Mouse (Mus musculus) forebrain, postnatal 0 days (tissue): ENCODE results near the gene Ccdc33. TPM values are rescaled to one million over a fixed set of nuclear protein-coding genes. Genes with fewer than 3 reads are reported as not detected.

Experiments
- ATAC-seq: fragments of 200-750 bp; cut with Nextera tagmentation; 2 replicates; pipeline ENCODE4 v1.8.0; 2017; ENCODE audit warnings: mild to moderate bottlenecking, moderate library complexity
- DNase-seq: peaks from one replicate; pipeline ENCODE4 v3.0.0-alpha.2; 2015
- H3K27ac ChIP-seq: fragments of 300-500 bp; sonication (generic); 2 replicates; pipeline ENCODE4 v1.5.1; 2014; ENCODE audit warnings: low read depth, mild to moderate bottlenecking, antibody characterized with exemption, low read length, moderate library complexity, mixed read lengths
- H3K27me3 ChIP-seq: fragments of 300-500 bp; sonication (generic); 2 replicates; pipeline ENCODE4 v1.6.1; 2014; ENCODE audit warnings: mild to moderate bottlenecking, low read length, mixed read lengths; ENCODE audit not compliant: insufficient read depth
- H3K36me3 ChIP-seq: fragments of 300-500 bp; sonication (generic); 2 replicates; pipeline ENCODE4 v1.6.1; 2014; ENCODE audit warnings: mild to moderate bottlenecking, moderate library complexity; ENCODE audit not compliant: insufficient read depth
- H3K4me1 ChIP-seq: fragments of 300-500 bp; sonication (generic); 2 replicates; pipeline ENCODE4 v1.6.1; 2014; ENCODE audit warnings: antibody characterized with exemption; ENCODE audit not compliant: insufficient read depth
- H3K4me2 ChIP-seq: fragments of 300-500 bp; sonication (generic); 2 replicates; pipeline ENCODE4 v1.6.1; 2014; ENCODE audit warnings: low read depth, mild to moderate bottlenecking, moderate library complexity
- H3K4me3 ChIP-seq: fragments of 300-500 bp; sonication (generic); 2 replicates; pipeline ENCODE4 v1.5.1; 2014; ENCODE audit warnings: low read depth, low read length, mixed read lengths
- H3K9ac ChIP-seq: fragments of 300-500 bp; sonication (generic); 2 replicates; pipeline ENCODE4 v1.6.1; 2014; ENCODE audit warnings: mild to moderate bottlenecking
- H3K9me3 ChIP-seq: fragments of 300-500 bp; sonication (generic); 2 replicates; pipeline ENCODE4 v1.6.1; 2016; ENCODE audit warnings: low read length
- CTCF ChIP-seq: sonication (generic); IDR thresholded peaks from 2 replicates; pipeline ENCODE4 v1.5.1; 2016; ENCODE audit warnings: antibody characterized with exemption, control low read depth, low read depth
- WGBS: fragments of 180-500 bp; shearing (Covaris S2); extraction: QIAGEN DNeasy Blood & Tissue Kit; methylation state at CpG from one replicate; pipeline ENCODE4 v1.1.7; 2014; 5-methylcytosine and 5-hydroxymethylcytosine counted together
- polyA plus RNA-seq: library from polyadenylated mRNA; unstranded; fragments of >200 nt; fragmentation: Nextera tagmentation; extraction: Ambion mirVana; gene quantifications from 2 replicates; pipeline ENCODE4 v1.2.1, GENCODE M21; 2015
- total RNA-seq: library from RNA; depleted of rRNA; stranded (reverse); fragments of >200 nt; gene quantifications from 2 replicates; pipeline ENCODE4 v1.2.3, GENCODE M21; 2014

Gene Ccdc33
- total and polyA plus RNA-seq, 2 experiments from 2014 or later = 1.1 to 3.0 TPM

DNA sequence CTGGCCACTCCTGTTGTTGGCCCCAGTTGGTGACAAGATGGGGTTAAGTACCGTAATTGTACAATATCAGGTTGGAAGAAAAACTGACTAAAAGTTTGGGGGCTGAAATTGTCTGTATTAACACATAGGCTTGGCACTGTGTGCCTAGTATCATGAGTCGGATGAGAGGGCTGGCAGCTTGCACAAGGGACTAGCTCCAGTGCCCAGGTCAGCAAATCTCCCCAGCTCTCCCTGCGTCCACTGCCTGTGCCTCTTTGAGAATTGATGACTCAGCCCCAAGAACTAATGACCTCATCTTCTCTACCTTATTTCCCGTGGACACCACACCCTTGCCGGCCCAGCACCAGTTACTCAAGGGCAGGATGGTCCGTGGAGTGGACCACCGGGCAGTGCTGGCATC lies 68.8 kb downstream of the Ccdc33 start:
- TF ChIP-seq CTCF = no peak
- Histone ChIP-seq H3K27me3 (no peaks in the 10 kb centered on the region), H3K4me2 (no peak overlapping the region), H3K4me1 (peaks cover 29% of the 10 kb centered on the region), H3K36me3 (no peaks in the 10 kb centered on the region), H3K4me3 (no peak overlapping the region), H3K27ac (peak overlapping the region; percentile 74; the same call in 1 of the 2 replicates), H3K9me3 (no peaks in the 10 kb centered on the region), H3K9ac (no peak overlapping the region)
- 60% methylated on average over 7 of the region's 7 CpGs for WGBS
- no peak for ATAC-seq
- no peak for DNase-seq

DNA sequence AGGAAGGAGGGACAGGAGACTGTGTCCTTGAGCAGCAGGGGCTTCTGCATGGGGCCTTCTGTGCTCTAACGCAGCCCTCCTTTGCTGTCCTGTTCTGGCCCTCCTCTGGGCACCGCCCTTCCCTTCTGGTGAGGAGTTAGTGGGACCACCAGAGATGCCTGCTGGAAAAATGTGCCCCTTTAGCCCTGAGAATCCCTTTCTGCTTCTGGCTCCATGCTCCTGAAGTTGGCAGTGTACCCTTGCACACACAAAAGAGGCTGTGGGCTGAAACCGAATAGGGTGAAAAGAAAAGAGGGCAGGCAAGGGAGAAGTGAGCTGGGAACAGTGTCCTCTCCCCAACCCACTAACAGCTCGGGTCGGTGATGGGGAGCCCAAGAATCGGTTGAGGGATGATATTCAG lies 69.4 kb downstream of the Ccdc33 start:
- Histone ChIP-seq H3K9ac (no peak overlapping the region; the same call in 1 of the 2 replicates), H3K36me3 (no peaks in the 10 kb centered on the region), H3K4me1 (peaks cover 31% of the 10 kb centered on the region), H3K27ac (peak overlapping the region; percentile 74), H3K4me3 (no peak overlapping the region), H3K4me2 (no peak overlapping the region), H3K27me3 (no peaks in the 10 kb centered on the region), H3K9me3 (no peaks in the 10 kb centered on the region)
- peak; percentile 4; the same call in 1 of the 2 replicates for ATAC-seq
- no peak for TF ChIP-seq CTCF
- DNase-seq = peak; percentile 51
- 5% methylated on average over 6 of the region's 6 CpGs for WGBS

DNA sequence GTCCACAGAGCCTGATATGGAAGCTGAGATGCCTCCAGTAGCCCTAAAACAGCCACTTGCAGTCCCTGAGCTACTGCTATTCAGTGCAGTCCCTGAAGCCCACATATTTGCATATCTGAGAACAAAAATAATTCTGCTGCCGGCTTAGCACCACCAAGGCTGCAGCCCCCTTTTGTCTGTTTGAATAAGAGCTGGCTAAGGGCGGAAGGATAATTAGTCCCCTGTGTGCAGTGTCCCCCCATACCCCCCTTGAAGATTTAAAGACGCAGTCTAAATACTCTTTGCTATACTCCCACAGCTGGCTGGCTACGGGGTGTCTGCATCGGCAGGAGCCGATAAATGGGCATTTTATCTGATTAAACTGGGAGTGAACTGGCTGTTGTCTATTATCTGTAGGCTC lies 70.0 kb downstream of the Ccdc33 start:
- H3K4me1 ChIP-seq = peaks cover 28% of the 10 kb centered on the region
- 4% methylated on average over 6 of the region's 6 CpGs for WGBS
- H3K4me3 ChIP-seq = no peak overlapping the region
- no peak for TF ChIP-seq CTCF
- ATAC-seq (peak; percentile 73), DNase-seq (peak; percentile 71)
- no peak overlapping the region for H3K4me2 ChIP-seq
- no peaks in the 10 kb centered on the region for H3K36me3 ChIP-seq
- peak overlapping the region; percentile 11; the same call in 1 of the 2 replicates for H3K9ac ChIP-seq
- H3K27me3 ChIP-seq = no peaks in the 10 kb centered on the region
- no peaks in the 10 kb centered on the region for H3K9me3 ChIP-seq
- H3K27ac ChIP-seq = peak overlapping the region; percentile 74

DNA sequence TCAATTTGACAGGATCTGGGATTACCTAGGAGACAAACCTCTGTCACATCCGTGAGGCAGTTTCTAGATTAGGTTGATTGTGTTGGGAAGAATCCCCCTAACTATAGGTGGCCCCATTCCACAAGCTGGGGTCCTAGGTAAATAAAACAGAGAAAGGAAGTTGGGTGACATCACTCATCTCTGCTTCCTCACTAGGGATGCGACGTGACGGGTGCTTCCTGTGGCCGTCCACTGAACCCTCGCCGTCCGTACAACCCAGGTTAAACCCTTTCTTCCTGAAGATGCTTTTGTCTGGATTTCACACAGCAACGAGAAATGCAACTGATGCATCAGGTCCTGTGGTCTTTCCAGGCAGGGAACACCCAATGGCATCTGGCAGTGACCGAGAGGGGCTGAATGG lies 71.6 kb downstream of the Ccdc33 start:
- no peak overlapping the region for H3K4me2 ChIP-seq
- H3K27ac ChIP-seq = no peak overlapping the region
- ATAC-seq = no peak
- H3K36me3 ChIP-seq = no peaks in the 10 kb centered on the region
- no peak overlapping the region for H3K9ac ChIP-seq
- peaks cover 24% of the 10 kb centered on the region for H3K4me1 ChIP-seq
- H3K9me3 ChIP-seq = no peaks in the 10 kb centered on the region
- WGBS = 78% methylated on average over 10 of the region's 10 CpGs
- H3K4me3 ChIP-seq = no peak overlapping the region
- no peak for TF ChIP-seq CTCF
- no peaks in the 10 kb centered on the region for H3K27me3 ChIP-seq
- no peak for DNase-seq

DNA sequence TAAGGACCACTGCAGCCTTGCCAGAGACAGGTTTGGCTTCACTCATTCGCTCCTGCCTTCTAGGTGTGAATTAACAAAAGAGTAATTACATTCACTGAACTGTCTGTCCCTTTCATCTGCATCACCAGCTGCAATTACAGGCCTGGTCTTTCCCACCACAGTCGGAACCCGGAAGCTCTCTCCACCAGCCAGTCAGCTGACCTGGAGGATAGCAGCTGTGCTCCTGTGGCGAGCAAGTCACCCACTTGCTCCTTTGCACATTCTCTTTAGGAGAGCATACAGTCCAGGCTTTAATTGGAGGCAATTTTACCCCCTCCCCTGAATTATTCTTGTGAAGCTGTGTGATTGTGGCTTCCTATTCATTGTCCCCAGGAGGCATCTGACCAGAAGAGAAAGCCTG lies 73.0 kb downstream of the Ccdc33 start:
- H3K9me3 ChIP-seq = no peaks in the 10 kb centered on the region
- ATAC-seq (no peak), DNase-seq (no peak)
- H3K4me3 ChIP-seq = no peak overlapping the region
- no peak overlapping the region for H3K4me2 ChIP-seq
- no peak overlapping the region for H3K9ac ChIP-seq
- H3K36me3 ChIP-seq = no peaks in the 10 kb centered on the region
- H3K27me3 ChIP-seq = no peaks in the 10 kb centered on the region
- 0 out of 2 replicates have a peak overlapping the region, but pooled peaks have one; percentile 21 for H3K27ac ChIP-seq
- H3K4me1 ChIP-seq = peaks cover 35% of the 10 kb centered on the region
- no peak for TF ChIP-seq CTCF
- WGBS = 13% methylated on average over 4 of the region's 4 CpGs

DNA sequence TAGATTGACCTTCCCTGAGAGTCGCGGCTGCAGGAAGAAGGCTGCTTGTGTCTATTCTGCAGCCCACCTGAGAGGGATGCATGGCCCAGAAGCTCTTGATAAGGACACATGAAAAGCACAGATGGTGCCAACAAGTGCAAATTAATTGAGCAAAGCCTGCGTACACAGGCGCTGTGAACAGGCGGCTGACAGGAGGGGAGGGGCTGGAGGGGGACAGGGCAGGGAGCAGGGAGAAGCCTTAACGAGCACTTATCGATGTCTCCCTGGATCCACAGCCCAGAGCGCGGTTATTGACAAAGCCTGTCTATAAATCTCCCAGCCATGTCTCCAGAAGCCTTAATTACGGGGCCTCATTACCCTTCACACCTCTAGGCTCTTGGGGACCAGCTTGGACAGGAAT lies 73.8 kb downstream of the Ccdc33 start:
- Histone ChIP-seq H3K9ac (0 out of 2 replicates have a peak overlapping the region, but pooled peaks have one; percentile 3), H3K9me3 (no peaks in the 10 kb centered on the region), H3K27ac (peak overlapping the region; percentile 21; the same call in 1 of the 2 replicates), H3K27me3 (no peaks in the 10 kb centered on the region), H3K36me3 (no peaks in the 10 kb centered on the region), H3K4me1 (peaks cover 35% of the 10 kb centered on the region), H3K4me3 (no peak overlapping the region), H3K4me2 (no peak overlapping the region)
- 18% methylated on average over 10 of the region's 10 CpGs for WGBS
- ATAC-seq (peak; percentile 21; the same call in 1 of the 2 replicates), DNase-seq (peak; percentile 63)
- TF ChIP-seq CTCF = no peak

DNA sequence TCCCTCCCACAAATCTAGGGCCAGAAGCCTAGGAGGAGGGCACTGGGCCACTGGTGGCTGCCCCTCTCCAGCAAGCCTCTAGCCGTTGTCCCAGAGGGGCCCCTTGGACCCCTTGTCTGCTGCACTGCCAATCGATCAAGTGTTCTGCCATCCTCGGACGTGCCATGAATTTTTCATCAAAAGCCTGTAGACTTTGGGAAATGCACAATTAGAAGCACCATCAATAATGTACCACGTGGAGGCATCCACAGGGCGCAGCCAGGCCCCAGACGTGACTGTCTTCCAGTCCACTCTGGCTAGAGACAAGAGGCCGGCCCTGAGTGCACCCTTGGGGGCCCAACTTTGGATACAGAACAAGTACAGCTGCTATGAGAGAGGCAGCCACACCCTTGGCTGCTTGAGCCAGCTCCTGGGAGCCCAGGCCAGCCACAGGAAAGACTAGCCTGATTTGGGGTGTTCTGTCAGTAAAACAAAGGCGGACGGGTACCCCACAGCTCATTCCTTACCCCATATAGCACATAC lies 75.1 kb downstream of the Ccdc33 start:
- no peak for TF ChIP-seq CTCF
- H3K9ac ChIP-seq = no peak overlapping the region
- H3K27ac ChIP-seq = no peak overlapping the region
- peaks cover 36% of the 10 kb centered on the region for H3K4me1 ChIP-seq
- H3K4me2 ChIP-seq = no peak overlapping the region
- DNase-seq = no peak
- ATAC-seq = no peak
- no peak overlapping the region for H3K4me3 ChIP-seq
- no peaks in the 10 kb centered on the region for H3K27me3 ChIP-seq
- WGBS = 60% methylated on average over 10 of the region's 10 CpGs
- no peaks in the 10 kb centered on the region for H3K9me3 ChIP-seq
- H3K36me3 ChIP-seq = no peaks in the 10 kb centered on the region

DNA sequence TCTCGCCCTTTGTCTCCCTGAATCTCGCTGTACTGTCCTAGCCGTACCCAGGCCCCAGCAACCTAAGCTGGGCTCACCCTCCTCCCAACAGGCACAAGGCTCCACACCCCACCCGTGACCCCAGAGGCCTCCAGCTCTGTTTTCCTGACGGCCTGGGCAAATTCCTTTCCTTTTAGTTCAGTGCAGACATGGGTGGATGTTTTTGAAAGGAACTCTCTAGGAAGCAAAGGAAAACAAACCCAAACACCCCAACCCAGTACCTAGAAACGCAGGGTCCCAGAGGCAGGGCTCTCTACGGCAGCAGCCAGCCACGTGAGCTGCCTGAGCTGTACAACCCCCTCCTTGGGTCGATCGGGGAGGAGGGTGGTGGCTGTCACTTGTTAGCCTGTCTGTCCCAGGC lies 76.2 kb downstream of the Ccdc33 start:
- peaks cover 29% of the 10 kb centered on the region for H3K4me1 ChIP-seq
- TF ChIP-seq CTCF = no peak

More for the DNA sequence above, 76.2 kb downstream of the Ccdc33 start:
- DNase-seq (no peak), ATAC-seq (no peak)
- H3K9me3 ChIP-seq = no peaks in the 10 kb centered on the region
- H3K36me3 ChIP-seq = no peaks in the 10 kb centered on the region
- H3K27ac ChIP-seq = no peak overlapping the region
- WGBS = 25% methylated on average over 10 of the region's 10 CpGs
- no peak overlapping the region for H3K4me3 ChIP-seq
- no peak overlapping the region for H3K4me2 ChIP-seq
- H3K27me3 ChIP-seq = no peaks in the 10 kb centered on the region
- H3K9ac ChIP-seq = no peak overlapping the region
